Mouse (Mus musculus) lung, adult 2 months (tissue): ENCODE data around the gene Rplp2.

ENCODE experiments used
- CTCF ChIP-seq: fragments of 200-500 bp; IDR thresholded peaks from 2 replicates; pipeline ENCODE4 v1.5.1; 2011; ENCODE audit warnings: mild to moderate bottlenecking, low read length, control low read depth; ENCODE audit not compliant: insufficient read depth
- POLR2A ChIP-seq: fragments of 200-500 bp; IDR thresholded peaks from 2 replicates; pipeline ENCODE4 v1.6.1; 2011; ENCODE audit warnings: low read depth, mild to moderate bottlenecking, control low read depth, low read length, borderline replicate concordance; ENCODE audit errors: extremely low read depth

DNA sequence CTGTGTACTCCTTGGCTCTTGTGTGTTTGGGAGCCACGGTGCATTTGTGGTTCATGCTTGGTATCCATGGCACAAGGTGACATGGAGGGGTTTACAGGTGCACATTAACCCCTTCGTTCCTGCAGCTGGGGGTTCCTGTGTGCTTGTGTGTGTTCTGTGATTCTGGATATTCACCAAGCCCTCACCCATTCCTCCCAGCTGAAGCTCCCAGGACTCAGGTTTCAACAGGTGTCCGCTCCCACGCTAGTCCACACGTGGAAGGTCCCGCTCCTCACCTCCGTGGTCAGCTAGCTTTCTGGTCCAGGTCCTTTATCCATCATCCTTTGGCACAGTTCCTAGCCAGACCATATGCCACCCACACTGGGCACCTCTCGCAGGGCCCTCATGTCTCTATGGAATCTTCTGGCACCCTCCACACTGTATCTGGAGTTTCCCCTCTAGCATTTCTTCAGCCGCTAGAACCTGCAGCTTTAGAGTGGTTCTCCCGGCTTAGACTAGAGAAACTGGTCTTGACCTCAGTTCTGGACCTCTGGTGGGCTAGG, 19.5 kb downstream of the Rplp2 start:
- no peak for TF ChIP-seq POLR2A
- no peak for TF ChIP-seq CTCF
